Mouse (Mus musculus): ENCODE measurements around the gene Apoc3.

DNA sequence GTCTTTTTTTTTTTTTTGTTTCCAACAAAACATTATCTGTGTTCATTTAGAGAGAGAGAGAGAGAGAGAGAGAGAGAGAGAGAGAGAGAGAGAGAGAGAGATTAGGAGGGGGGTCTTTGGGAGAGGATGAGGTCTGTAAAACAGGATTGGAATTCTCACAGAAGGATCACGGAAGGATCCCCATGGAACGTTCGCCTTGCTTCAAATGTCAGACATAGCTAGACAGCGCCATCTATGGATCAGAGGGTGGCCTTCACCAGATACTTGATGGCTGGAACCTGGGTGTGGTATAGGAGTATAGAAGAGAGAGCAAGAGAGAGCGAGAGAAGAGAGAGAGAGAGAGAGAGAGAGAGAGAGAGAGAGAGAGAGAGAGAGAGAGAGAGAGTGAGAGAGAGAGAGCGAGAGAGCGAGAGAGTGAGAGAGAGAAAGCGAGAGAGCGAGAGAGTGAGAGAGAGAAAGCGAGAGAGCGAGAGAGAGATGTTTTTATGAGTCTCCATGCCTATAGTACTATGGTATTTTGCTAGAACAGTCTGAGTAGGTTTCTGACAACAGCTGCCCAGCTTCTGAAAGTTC lies 11.4 kb upstream of the Apoc3 start:
- TF ChIP-seq CTCF (IDR thresholded peaks at IDR 0.05; ENCODE audit: extremely low read depth, insufficient read length, insufficient replicate concordance, low read depth, low read length), result peak; percentile 68; the same call in 1 of the 2 replicates
- no peak for TF ChIP-seq POLR2A (IDR thresholded peaks at IDR 0.05; ENCODE audit: low read depth, low read length)
